Mouse (Mus musculus) E14TG2a.4 (cell line): ENCODE measurements at regions not wholly inside any gene's neighbourhood (a gene's known extent, or its start where the extent isn't known, plus 50 kb on each side); places are given as distances from the start of the nearest gene placed in this dataset.

Experiments used
- H3K27me3 ChIP-seq: 2 replicates; pipeline ENCODE4 v1.6.1; 2014; ENCODE audit warnings: low read length, control low read depth; ENCODE audit not compliant: insufficient read depth
- H3K36me3 ChIP-seq: 2 replicates; pipeline ENCODE4 v1.6.1; 2014; ENCODE audit warnings: low read length, control low read depth; ENCODE audit not compliant: insufficient read depth
- H3K4me1 ChIP-seq: replicated peaks from 2 replicates; pipeline ENCODE4 v1.6.1; 2014; ENCODE audit warnings: low read depth, low read length, control low read depth
- H3K4me3 ChIP-seq: replicated peaks from 2 replicates; pipeline ENCODE4 v1.5.1; 2014; ENCODE audit warnings: mild to moderate bottlenecking, low read length
- H3K9me3 ChIP-seq: 2 replicates; pipeline ENCODE4 v1.6.1; 2014; ENCODE audit warnings: low read length, control low read depth
- CTCF ChIP-seq: conservative IDR thresholded peaks from 2 replicates; pipeline ENCODE4 v1.5.1; 2014; ENCODE audit warnings: low read length
- NANOG ChIP-seq: IDR thresholded peaks from 2 replicates; pipeline ENCODE4 v1.6.1; 2014; ENCODE audit warnings: borderline replicate concordance, low read length, mixed read lengths
- POU5F1 ChIP-seq: IDR thresholded peaks from 2 replicates; pipeline ENCODE4 v1.6.1; 2014; ENCODE audit warnings: low read length, borderline replicate concordance

GRCm38 (mm10) chr17:84117756-84118155 is 70.0 kb downstream of the Zfp36l2 start:
- TF ChIP-seq POU5F1 = no peak
- TF ChIP-seq NANOG = no peak
- no peak for TF ChIP-seq CTCF

GRCm38 (mm10) chr17:84116340-84117279 is 71.1 kb downstream of the Zfp36l2 start:
- Histone ChIP-seq H3K36me3 (no peaks in the 10 kb centered on the region), H3K4me1 (peaks cover 34% of the 10 kb centered on the region), H3K4me3 (no peak overlapping the region), H3K9me3 (no peaks in the 10 kb centered on the region), H3K27me3 (peaks cover 42% of the 10 kb centered on the region)
- TF ChIP-seq POU5F1 (no peak), NANOG (no peak), CTCF (no peak)

More at GRCm38 (mm10) chr17:84117756-84118155, 70.0 kb downstream of the Zfp36l2 start:
- peaks cover 23% of the 10 kb centered on the region for H3K4me1 ChIP-seq
- H3K4me3 ChIP-seq = no peak overlapping the region
- H3K9me3 ChIP-seq = no peaks in the 10 kb centered on the region
- H3K36me3 ChIP-seq = no peaks in the 10 kb centered on the region
- H3K27me3 ChIP-seq = peaks cover 42% of the 10 kb centered on the region

- Histone ChIP-seq H3K4me3 (no peak overlapping the region), H3K27me3 (peaks cover 42% of the 10 kb centered on the region), H3K4me1 (peaks cover 34% of the 10 kb centered on the region), H3K36me3 (no peaks in the 10 kb centered on the region), H3K9me3 (no peaks in the 10 kb centered on the region)
- no peak for TF ChIP-seq POU5F1
- no peak for TF ChIP-seq NANOG
- no peak for TF ChIP-seq CTCF
Observed at GRCm38 (mm10) chr17:84115957-84116339, 71.8 kb downstream of the Zfp36l2 start.

DNA sequence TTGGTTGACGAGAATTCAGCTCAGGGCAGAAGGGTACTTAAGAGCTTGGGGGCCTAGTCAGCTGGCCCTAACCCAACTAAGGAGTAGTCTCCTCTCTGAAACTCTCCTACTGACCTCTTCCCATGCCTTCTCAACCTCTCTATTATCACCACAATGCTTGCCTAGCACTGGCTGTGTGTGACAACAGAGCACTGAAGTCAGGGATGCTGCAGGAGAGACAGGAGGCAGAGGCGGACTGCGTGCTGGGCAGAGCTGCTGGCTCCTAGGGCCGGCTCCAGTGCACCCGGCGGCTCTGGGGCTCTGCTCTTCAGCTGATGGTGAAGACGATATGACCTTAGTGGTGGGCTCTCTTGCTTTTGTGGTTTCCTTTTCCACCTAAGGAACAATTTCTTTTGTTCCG is 72.6 kb downstream of the Zfp36l2 start:
- peaks cover 38% of the 10 kb centered on the region for H3K27me3 ChIP-seq
- H3K9me3 ChIP-seq = no peaks in the 10 kb centered on the region
- no peak overlapping the region for H3K4me3 ChIP-seq
- H3K36me3 ChIP-seq = no peaks in the 10 kb centered on the region
- H3K4me1 ChIP-seq = peaks cover 34% of the 10 kb centered on the region
- TF ChIP-seq NANOG (no peak), CTCF (no peak), POU5F1 (no peak)

GRCm38 (mm10) chr17:84114279-84114994 is 73.3 kb downstream of the Zfp36l2 start:
- no peak for TF ChIP-seq NANOG
- no peak for TF ChIP-seq POU5F1
- no peak for TF ChIP-seq CTCF
- no peak overlapping the region; the same call in 1 of the 2 replicates for H3K4me3 ChIP-seq

GRCm38 (mm10) chr17:84113608-84114278 is 74.0 kb downstream of the Zfp36l2 start:
- TF ChIP-seq CTCF (peak; percentile 78), POU5F1 (no peak)
- H3K4me3 ChIP-seq = no peak overlapping the region; the same call in 1 of the 2 replicates
- peaks cover 25% of the 10 kb centered on the region for H3K27me3 ChIP-seq
- peaks cover 34% of the 10 kb centered on the region for H3K4me1 ChIP-seq
- no peaks in the 10 kb centered on the region for H3K9me3 ChIP-seq
- no peaks in the 10 kb centered on the region for H3K36me3 ChIP-seq

More at GRCm38 (mm10) chr17:84114279-84114994, 73.3 kb downstream of the Zfp36l2 start:
- peaks cover 34% of the 10 kb centered on the region for H3K4me1 ChIP-seq
- no peaks in the 10 kb centered on the region for H3K9me3 ChIP-seq
- H3K36me3 ChIP-seq = no peaks in the 10 kb centered on the region
- peaks cover 31% of the 10 kb centered on the region for H3K27me3 ChIP-seq

DNA sequence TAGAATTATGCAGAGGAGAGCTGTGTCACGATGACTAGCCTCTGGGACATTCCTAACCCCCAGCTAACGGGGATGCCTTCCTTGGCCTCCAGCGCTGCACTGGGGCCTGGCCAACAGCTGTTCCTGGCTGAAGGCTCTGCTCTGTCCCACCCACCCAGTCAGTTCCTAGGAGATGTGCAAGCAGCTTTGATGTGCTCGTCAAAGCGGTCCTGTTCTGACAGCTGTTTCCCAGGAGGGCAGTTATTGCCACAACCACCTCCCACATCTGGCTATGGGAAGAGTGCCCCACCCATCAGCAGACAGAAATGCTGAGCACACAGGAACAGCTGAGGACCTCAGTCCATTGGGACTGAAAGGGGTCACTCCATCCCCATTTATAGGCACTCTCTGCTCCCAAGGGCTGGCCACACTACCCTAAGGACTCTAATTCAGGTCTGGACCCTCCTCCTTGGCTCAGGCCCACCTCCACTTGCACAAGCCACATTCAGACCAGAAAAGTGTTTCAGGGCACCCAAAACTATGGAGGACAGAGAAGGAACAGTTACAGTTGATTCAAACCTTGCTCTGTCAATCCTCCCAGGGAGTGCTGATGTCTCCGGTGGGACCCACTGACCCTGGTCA is 75.2 kb downstream of the Zfp36l2 start:
- H3K9me3 ChIP-seq = no peaks in the 10 kb centered on the region
- H3K4me1 ChIP-seq = peaks cover 38% of the 10 kb centered on the region
- H3K36me3 ChIP-seq = no peaks in the 10 kb centered on the region
- peaks cover 16% of the 10 kb centered on the region for H3K27me3 ChIP-seq
- H3K4me3 ChIP-seq = no peak overlapping the region; the same call in 1 of the 2 replicates
- no peak for TF ChIP-seq POU5F1
- no peak for TF ChIP-seq NANOG
- TF ChIP-seq CTCF = no peak

DNA sequence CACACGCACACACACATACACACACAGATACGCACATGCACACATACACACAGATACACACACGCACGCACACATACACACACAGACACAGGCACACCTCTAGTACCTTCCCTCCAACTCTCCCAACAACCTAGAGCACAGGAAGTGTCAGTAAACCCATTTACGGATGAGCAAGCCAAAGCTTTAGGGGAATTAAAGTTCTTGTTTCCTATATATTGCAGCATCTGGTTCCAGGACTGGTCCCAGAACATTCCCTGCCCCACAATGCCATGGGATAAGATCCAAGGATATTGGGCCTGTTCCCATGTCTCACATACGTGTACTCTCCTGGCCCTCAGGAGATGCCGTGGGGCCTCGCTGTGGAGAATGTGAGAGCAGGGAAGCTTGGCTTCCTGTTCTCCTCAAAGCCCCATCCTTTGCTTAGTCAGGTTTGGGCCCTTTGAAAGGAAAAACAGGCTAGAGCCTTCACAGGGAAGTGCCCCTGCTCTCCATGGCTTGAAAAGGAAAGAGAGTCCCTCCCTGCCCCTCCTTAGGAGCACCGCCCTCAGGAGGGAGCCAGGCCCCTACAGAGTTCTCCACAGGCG is 75.9 kb downstream of the Zfp36l2 start:
- H3K4me1 ChIP-seq = peaks cover 38% of the 10 kb centered on the region
- H3K9me3 ChIP-seq = no peaks in the 10 kb centered on the region
- no peaks in the 10 kb centered on the region for H3K36me3 ChIP-seq
- TF ChIP-seq POU5F1 = no peak
- no peak for TF ChIP-seq NANOG
- no peak for TF ChIP-seq CTCF
- no peak overlapping the region; the same call in 1 of the 2 replicates for H3K4me3 ChIP-seq
- H3K27me3 ChIP-seq = peaks cover 17% of the 10 kb centered on the region
